Mouse (Mus musculus) liver (tissue): ENCODE results near the gene Aarsd1.

Source experiments
- DNase-seq: peaks from one replicate; pipeline ENCODE4 v3.0.0-alpha.2; 2020; ENCODE audit warnings: mixed read lengths

Gene Aarsd1

DNA sequence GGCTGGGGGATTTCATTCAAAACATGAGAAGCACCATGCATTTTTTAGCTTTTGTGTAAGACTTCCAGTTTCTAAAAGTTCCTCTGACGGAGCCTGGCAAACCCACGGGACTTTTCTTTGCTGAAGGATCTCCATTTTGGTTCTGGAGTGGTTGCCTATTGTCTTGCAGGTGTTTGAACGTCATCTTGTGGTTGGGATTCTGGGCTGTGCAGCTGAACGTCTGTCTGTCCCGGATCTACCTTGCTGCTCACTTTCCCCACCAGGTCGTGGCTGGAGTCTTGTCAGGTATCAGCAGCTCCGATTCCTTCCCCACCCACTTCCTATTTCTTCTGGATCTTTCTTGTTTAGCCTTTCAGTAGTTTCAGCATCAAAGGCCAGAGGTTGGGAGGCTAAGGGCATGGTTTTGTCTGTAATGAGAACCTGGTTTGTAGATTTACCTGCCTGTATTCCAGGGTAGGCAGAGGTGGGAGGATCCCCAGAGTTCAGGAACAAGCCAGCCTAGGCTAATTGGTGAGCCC lies 42.9 kb downstream of the Aarsd1 start:
- no peak for DNase-seq

- no peak for DNase-seq
Measured at GRCm38 (mm10) chr11:101370141-101370540, 47.3 kb downstream of the Aarsd1 start.

DNA sequence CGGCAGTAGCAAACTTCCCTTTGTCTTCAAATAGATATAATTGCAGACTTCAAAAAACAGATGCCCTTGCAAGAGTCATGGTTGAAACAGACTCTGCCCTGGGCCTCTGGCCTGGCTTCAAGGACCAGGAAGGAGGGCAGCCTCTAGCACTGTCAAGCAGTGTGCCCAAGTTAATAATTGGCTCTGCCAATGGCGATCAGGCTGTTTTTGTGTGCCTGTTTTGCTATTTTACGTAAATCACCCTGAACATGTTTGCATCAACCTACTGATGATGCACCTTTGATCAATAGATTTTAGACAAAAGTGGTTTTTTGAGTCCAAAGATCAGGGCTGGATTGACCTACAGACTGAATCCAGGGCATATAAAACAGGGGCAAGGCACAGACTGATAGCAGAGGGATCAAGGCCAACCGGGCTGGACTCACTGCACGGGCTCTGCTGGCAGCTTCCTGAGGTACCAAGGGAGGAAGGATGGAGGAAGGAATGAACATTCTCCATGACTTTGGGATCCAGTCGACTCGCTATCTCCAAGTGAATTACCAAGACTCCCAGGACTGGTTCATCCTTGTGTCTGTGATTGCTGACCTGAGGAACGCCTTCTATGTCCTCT lies 50.0 kb downstream of the Aarsd1 start, which contains the start of gene G6pc:
G6pc (plus strand) TSS at position 236 of the 610 bp plus-strand sequence.
- DNase-seq: no peak

- peak; percentile 43 for DNase-seq
Measured at GRCm38 (mm10) chr11:101364531-101364931, 52.9 kb downstream of the Aarsd1 start.

DNA sequence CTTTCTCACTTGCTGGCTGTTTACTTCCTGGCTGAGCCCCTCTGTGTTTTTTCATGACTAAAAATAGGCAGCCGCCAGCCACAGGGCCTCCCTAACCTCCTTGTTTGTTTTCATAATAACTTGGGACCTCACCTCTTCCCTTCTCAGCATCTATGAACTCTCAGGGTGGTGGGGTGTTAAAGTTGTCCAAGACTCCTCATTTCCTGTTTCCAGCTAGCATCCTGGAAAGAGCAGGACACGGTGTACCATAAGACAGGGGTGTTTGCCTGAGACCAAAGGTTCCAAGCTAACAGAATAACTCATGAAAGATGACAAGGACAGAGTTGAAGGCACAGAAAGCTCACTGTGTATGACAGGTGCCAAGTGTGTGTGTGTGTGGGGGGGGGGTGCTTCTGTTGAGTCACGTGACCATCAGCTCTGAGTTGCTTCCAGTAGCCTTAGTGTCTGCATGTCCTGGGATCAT lies 56.7 kb downstream of the Aarsd1 start:
- DNase-seq: no peak

DNA sequence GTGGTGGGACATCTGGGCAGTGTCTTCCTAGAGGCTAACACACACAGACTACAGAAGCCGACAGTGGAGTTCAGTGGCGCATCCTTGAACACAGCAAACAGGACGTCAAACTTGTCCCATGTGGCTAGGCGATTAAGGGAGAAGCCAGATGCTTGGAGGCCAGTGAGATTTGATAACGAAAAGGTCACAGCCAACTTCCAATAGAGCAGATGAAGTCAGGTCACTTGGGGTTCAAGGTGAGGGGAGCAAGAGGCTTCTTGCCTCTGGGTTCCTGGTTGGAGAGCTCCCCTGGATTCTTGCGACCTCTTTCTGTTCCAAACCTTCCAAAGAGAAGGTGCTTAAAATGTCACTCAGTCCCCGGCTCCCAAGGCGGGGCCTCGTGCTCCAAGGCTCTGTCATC lies 57.6 kb downstream of the Aarsd1 start:
- DNase-seq: no peak

GRCm38 (mm10) chr11:101357505-101358182 lies 59.8 kb downstream of the Aarsd1 start:
- no peak for DNase-seq
